ENCODE assay signal across 18 mouse cellular contexts in genomic region chr19:33429457-33429856, GRCm38 (mm10).
"Had no signal": no experiment of that assay in that cellular context is flagged by ENCODE, and none has a peak within 500 bp of the region (broad histone marks: within the 10 kb centered on the region; RNA-seq: fewer than 3 reads in every experiment).

No protein-coding gene starts in this region.

- H3K4me2 ChIP-seq: kidney, embryonic 15.5 days; limb, embryonic 12.5 days; limb, embryonic 15.5 days; liver, embryonic 11.5 days; lung, embryonic 14.5 days; midbrain, embryonic 12.5 days had no signal

- H3K9me3 ChIP-seq: kidney, embryonic 15.5 days; limb, embryonic 12.5 days; limb, embryonic 15.5 days; midbrain, embryonic 12.5 days had no signal

- ATAC-seq: liver, postnatal 0 days; lung, postnatal 0 days; midbrain, embryonic 16.5 days had no signal

- H3K27me3 ChIP-seq: kidney, embryonic 15.5 days; limb, embryonic 12.5 days; limb, embryonic 15.5 days; midbrain, embryonic 12.5 days had no signal

- H3K9ac ChIP-seq: kidney, embryonic 15.5 days; limb, embryonic 12.5 days; limb, embryonic 15.5 days; liver, embryonic 14.5 days; liver, postnatal 0 days; lung, embryonic 14.5 days; midbrain, embryonic 12.5 days had no signal

- DNase-seq: kidney, postnatal 10 days; kidney, postnatal 36 days; layer of hippocampus, postnatal 36 days; liver, postnatal 0 days; lung, embryonic 14.5 days; thymus, adult 18-20 months; thymus, postnatal 25 days had no signal

- H3K36me3 ChIP-seq: kidney, embryonic 15.5 days; limb, embryonic 12.5 days; limb, embryonic 15.5 days; midbrain, embryonic 12.5 days had no signal

- H3K27ac ChIP-seq: kidney, embryonic 15.5 days; left cerebral cortex, adult 2 months; limb, embryonic 12.5 days; limb, embryonic 15.5 days; liver, embryonic 14.5 days; macrophage; midbrain, embryonic 12.5 days had no signal

- H3K4me1 ChIP-seq: kidney, embryonic 15.5 days; limb, embryonic 12.5 days; limb, embryonic 15.5 days; midbrain, embryonic 12.5 days had no signal

- H3K4me3 ChIP-seq: kidney, embryonic 15.5 days; left cerebral cortex, adult 2 months; limb, embryonic 12.5 days; limb, embryonic 15.5 days; midbrain, embryonic 12.5 days; myocyte had no signal
